ENCODE assay signal across 8 mouse cellular contexts in the genomic region with DNA sequence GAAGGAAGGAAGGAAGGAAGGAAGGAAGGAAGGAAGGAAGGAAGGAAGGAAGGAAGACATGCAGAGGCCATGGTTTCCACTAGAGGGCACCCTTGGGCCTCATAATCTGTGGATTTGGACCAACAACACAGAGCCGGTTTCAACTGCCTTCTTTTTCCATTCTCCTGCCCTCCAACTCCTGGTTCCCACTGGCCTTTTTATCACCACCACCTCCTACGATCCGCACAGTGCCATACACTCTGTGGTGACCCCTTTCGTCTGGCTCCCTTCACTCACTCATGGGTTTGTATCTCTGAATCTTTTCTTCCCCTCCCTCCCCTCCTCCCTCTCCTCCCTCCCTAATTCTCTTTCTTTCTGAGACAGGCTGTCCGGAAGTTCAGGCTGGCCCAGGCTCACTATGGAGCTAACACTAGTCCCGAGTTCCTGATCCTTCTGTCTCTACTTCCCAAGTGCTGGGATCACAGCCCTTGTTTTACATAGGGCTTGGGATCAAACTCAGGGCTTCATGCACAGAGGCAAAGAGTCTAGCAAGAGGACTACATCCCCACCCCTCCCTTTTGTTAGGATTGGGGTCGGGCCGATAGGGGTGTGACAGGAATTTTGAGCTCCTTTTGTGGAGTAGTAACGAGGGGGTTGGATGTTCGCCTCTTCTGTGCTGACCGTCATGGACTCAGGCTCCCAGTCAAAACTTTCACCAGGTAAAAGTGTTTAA. TPM values are rescaled to one million over a fixed set of nuclear protein-coding genes. Genes with fewer than 3 reads are reported as not detected.
DNase-seq lines count a peak whose midpoint lies in the region; ATAC-seq and TF ChIP-seq lines count a peak whose summit lies in the region.

No protein-coding gene starts in this region.

- H3K9me3 ChIP-seq in forebrain, embryonic 12.5 days, result no peaks in the 10 kb centered on the region
- H3K9me3 ChIP-seq in hindbrain, postnatal 0 days (ENCODE audit: low read length), result no peaks in the 10 kb centered on the region
- H3K9me3 ChIP-seq in limb, embryonic 13.5 days, result no peaks in the 10 kb centered on the region

- whole genome bisulfite sequencing in bone marrow, adult 2 months, result 70% methylated on average over 11 of the region's 11 CpGs
- WGBS in forebrain, embryonic 12.5 days, result 14% methylated on average over 11 of the region's 11 CpGs
- WGBS in hindbrain, postnatal 0 days, result 21% methylated on average over 11 of the region's 11 CpGs
- 34% methylated on average over 11 of the region's 11 CpGs for WGBS in limb, embryonic 13.5 days

- no peaks in the 10 kb centered on the region for H3K27me3 ChIP-seq in testis, adult 2 months (ENCODE audit: control insufficient read depth, insufficient read depth, low read length)
- H3K27me3 ChIP-seq in forebrain, embryonic 12.5 days, result peaks cover 9% of the 10 kb centered on the region
- H3K27me3 ChIP-seq in hindbrain, postnatal 0 days (ENCODE audit: insufficient read depth, low read length), result no peaks in the 10 kb centered on the region
- H3K27me3 ChIP-seq in limb, embryonic 13.5 days, result no peaks in the 10 kb centered on the region; the same call in 1 of the 2 replicates

- TF ChIP-seq CTCF in testis, adult 2 months (IDR thresholded peaks at IDR 0.05; ENCODE audit: control insufficient read depth, insufficient read depth, insufficient replicate concordance, low read depth, low read length), result peak; percentile 50; the same call in 1 of the 2 replicates
- peak; percentile 46; the same call in 1 of the 2 replicates for TF ChIP-seq CTCF in bone marrow, adult 2 months (IDR thresholded peaks at IDR 0.05; ENCODE audit: control insufficient read depth, insufficient read depth, low read length)
- TF ChIP-seq CTCF in hindbrain, postnatal 0 days (IDR thresholded peaks at IDR 0.05; ENCODE audit: low read depth), result peak; percentile 87

- H3K4me1 ChIP-seq in testis, adult 2 months (ENCODE audit: control insufficient read depth, insufficient read depth, low read length), result peaks cover 5% of the 10 kb centered on the region
- no peaks in the 10 kb centered on the region; the same call in 1 of the 2 replicates for H3K4me1 ChIP-seq in bone marrow, adult 2 months (ENCODE audit: control insufficient read depth, insufficient read depth, low read length)
- peaks cover 23% of the 10 kb centered on the region for H3K4me1 ChIP-seq in forebrain, embryonic 12.5 days
- H3K4me1 ChIP-seq in hindbrain, postnatal 0 days (ENCODE audit: insufficient read depth, low read length), result no peaks in the 10 kb centered on the region
- H3K4me1 ChIP-seq in limb, embryonic 13.5 days, result peaks cover 9% of the 10 kb centered on the region; the same call in 1 of the 2 replicates

- no peak overlapping the region for H3K27ac ChIP-seq in testis, adult 2 months (ENCODE audit: control insufficient read depth, insufficient read depth, low read depth, low read length)
- H3K27ac ChIP-seq in bone marrow, adult 2 months (ENCODE audit: control insufficient read depth, insufficient read depth, low read depth, low read length, poor library complexity), result no peak overlapping the region
- 0 out of 2 replicates have a peak overlapping the region, but pooled peaks have one; percentile 15 for H3K27ac ChIP-seq in forebrain, embryonic 12.5 days
- H3K27ac ChIP-seq in hindbrain, postnatal 0 days, result peak overlapping the region; percentile 65
- no peak overlapping the region for H3K27ac ChIP-seq in limb, embryonic 13.5 days

- H3K4me3 ChIP-seq in testis, adult 2 months (ENCODE audit: control insufficient read depth, low read depth, low read length), result no peak overlapping the region
- H3K4me3 ChIP-seq in bone marrow, adult 2 months (replicated peaks; ENCODE audit: control insufficient read depth, low read depth, low read length), result no peak overlapping the region
- H3K4me3 ChIP-seq in forebrain, embryonic 12.5 days (replicated peaks), result no peak overlapping the region
- no peak overlapping the region for H3K4me3 ChIP-seq in hindbrain, postnatal 0 days (ENCODE audit: low read length)
- no peak overlapping the region for H3K4me3 ChIP-seq in limb, embryonic 13.5 days

- DNase-seq in testis, postnatal 14 days (ENCODE audit: low spot score), result no peak
- DNase-seq in hindbrain, postnatal 0 days (ENCODE audit: low spot score), result peak; percentile 82
- DNase-seq in retina, adult 2 months (ENCODE audit: low read depth, low spot score), result peak; percentile 45

- peak overlapping the region; percentile 17 for H3K4me2 ChIP-seq in forebrain, embryonic 12.5 days
- no peak overlapping the region for H3K4me2 ChIP-seq in hindbrain, postnatal 0 days (ENCODE audit: low read depth, low read length)
- H3K4me2 ChIP-seq in limb, embryonic 13.5 days (replicated peaks), result no peak overlapping the region

- TF ChIP-seq POLR2A in testis, adult 2 months (IDR thresholded peaks at IDR 0.05; ENCODE audit: control insufficient read depth, low read depth, low read length), result no peak
- TF ChIP-seq POLR2A in bone marrow, adult 2 months (IDR thresholded peaks at IDR 0.05; ENCODE audit: borderline replicate concordance, control insufficient read depth, low read depth, low read length), result no peak

- no peaks in the 10 kb centered on the region; the same call in 1 of the 2 replicates for H3K36me3 ChIP-seq in testis, adult 2 months (ENCODE audit: control insufficient read depth, insufficient read depth, low read length)
- no peaks in the 10 kb centered on the region for H3K36me3 ChIP-seq in forebrain, embryonic 12.5 days (replicated peaks)
- H3K36me3 ChIP-seq in hindbrain, postnatal 0 days (ENCODE audit: insufficient read depth, low read length), result no peaks in the 10 kb centered on the region
- H3K36me3 ChIP-seq in limb, embryonic 13.5 days, result no peaks in the 10 kb centered on the region

- peak; percentile 62; the same call in 1 of the 2 replicates for ATAC-seq in forebrain, embryonic 12.5 days (ENCODE audit: low FRiP score)
- peak; percentile 75 for ATAC-seq in hindbrain, postnatal 0 days
- no peak for ATAC-seq in limb, embryonic 13.5 days (ENCODE audit: low FRiP score, low read depth)
- ATAC-seq in megakaryocyte-erythroid progenitor cell, adult 5-6 weeks (replicated peaks; ENCODE audit: low FRiP score, low TSS enrichment, poor library complexity, severe bottlenecking), result no peak; the same call in 1 of the 2 replicates

- H3K9ac ChIP-seq in forebrain, embryonic 12.5 days, result no peak overlapping the region
- H3K9ac ChIP-seq in hindbrain, postnatal 0 days (replicated peaks; ENCODE audit: low read length), result peak overlapping the region; percentile 28; the same call in 1 of the 2 replicates
- peak overlapping the region; percentile 13; the same call in 1 of the 2 replicates for H3K9ac ChIP-seq in limb, embryonic 13.5 days

RNA-seq across cellular contexts. Expression of gene Dnaic2, which starts 9.9 kb away (rescaled TPM):
- polyA plus RNA-seq in testis, adult 2 months (2012; rRNA removed), result 57.5 and 61.2 TPM in 2 replicates
- not detected in 2 replicates for polyA plus RNA-seq in bone marrow, adult 2 months (2011; ENCODE audit: insufficient read depth, insufficient read length, low replicate concordance, missing spikeins)
- polyA plus RNA-seq in forebrain, embryonic 12.5 days (2016; fragmentation: Nextera tagmentation; extraction: Ambion mirVana), result 1.9 and 2.0 TPM in 2 replicates
- total RNA-seq in hindbrain, postnatal 0 days (2014; rRNA removed), result 5.1 and 5.8 TPM in 2 replicates
- polyA plus RNA-seq in hindbrain, postnatal 0 days (2015; fragmentation: Nextera tagmentation; extraction: Ambion mirVana), result 3.1 and 3.2 TPM in 2 replicates
- polyA plus RNA-seq in limb, embryonic 13.5 days (2015; fragmentation: Nextera tagmentation; extraction: Ambion mirVana), result 0.83 and 0.95 TPM in 2 replicates
- not detected in 2 replicates for total RNA-seq in megakaryocyte-erythroid progenitor cell, adult 5-6 weeks (2014; fragmentation: Nextera tagmentation)
- not detected in 2 replicates for total RNA-seq in megakaryocyte-erythroid progenitor cell, adult 5-6 weeks (2017)

RNA-seq across cellular contexts. Expression of gene Kif19a, which starts 28.1 kb away (rescaled TPM):
- 19.3 and 19.6 TPM in 2 replicates for polyA plus RNA-seq in testis, adult 2 months (2012; rRNA removed)
- polyA plus RNA-seq in bone marrow, adult 2 months (2011; ENCODE audit: insufficient read depth, insufficient read length, low replicate concordance, missing spikeins), result 0.84 and 6.3 TPM in 2 replicates
- 0.80 and 1.4 TPM in 2 replicates for polyA plus RNA-seq in forebrain, embryonic 12.5 days (2016; fragmentation: Nextera tagmentation; extraction: Ambion mirVana)
- total RNA-seq in hindbrain, postnatal 0 days (2014; rRNA removed), result 7.4 and 13.5 TPM in 2 replicates
- 0.99 and 1.6 TPM in 2 replicates for polyA plus RNA-seq in hindbrain, postnatal 0 days (2015; fragmentation: Nextera tagmentation; extraction: Ambion mirVana)
- polyA plus RNA-seq in limb, embryonic 13.5 days (2015; fragmentation: Nextera tagmentation; extraction: Ambion mirVana), result 0.09 and 0.23 TPM in 2 replicates
- total RNA-seq in megakaryocyte-erythroid progenitor cell, adult 5-6 weeks (2014; fragmentation: Nextera tagmentation), result not detected in 2 replicates
- total RNA-seq in megakaryocyte-erythroid progenitor cell, adult 5-6 weeks (2017), result not detected in 2 replicates

RNA-seq across cellular contexts. Expression of gene Btbd17, which starts 58.7 kb away (rescaled TPM):
- polyA plus RNA-seq in testis, adult 2 months (2012; rRNA removed), result 0.31 and 0.42 TPM in 2 replicates
- polyA plus RNA-seq in bone marrow, adult 2 months (2011; ENCODE audit: insufficient read depth, insufficient read length, low replicate concordance, missing spikeins), result not detected in 2 replicates
- 41.6 and 44.8 TPM in 2 replicates for polyA plus RNA-seq in forebrain, embryonic 12.5 days (2016; fragmentation: Nextera tagmentation; extraction: Ambion mirVana)
- total RNA-seq in hindbrain, postnatal 0 days (2014; rRNA removed), result 84.6 and 94.0 TPM in 2 replicates
- 30.4 and 31.1 TPM in 2 replicates for polyA plus RNA-seq in hindbrain, postnatal 0 days (2015; fragmentation: Nextera tagmentation; extraction: Ambion mirVana)
- 1.7 TPM in 2 replicates for polyA plus RNA-seq in limb, embryonic 13.5 days (2015; fragmentation: Nextera tagmentation; extraction: Ambion mirVana)
- total RNA-seq in megakaryocyte-erythroid progenitor cell, adult 5-6 weeks (2014; fragmentation: Nextera tagmentation), result not detected in 2 replicates
- total RNA-seq in megakaryocyte-erythroid progenitor cell, adult 5-6 weeks (2017), result not detected in 2 replicates

Comparison
In these comparisons a context has a peak if more than half of its experiments do, and no peak if none do; other contexts are left out.
1. H3K27ac ChIP-seq: peak in forebrain, embryonic 12.5 days (single experiment) and hindbrain, postnatal 0 days (single experiment); none in testis, adult 2 months (single experiment), bone marrow, adult 2 months (single experiment) and limb, embryonic 13.5 days (single experiment).
2. ATAC-seq: peak in forebrain, embryonic 12.5 days (single experiment) and hindbrain, postnatal 0 days (single experiment); none in limb, embryonic 13.5 days (single experiment) and megakaryocyte-erythroid progenitor cell, adult 5-6 weeks (single experiment).
3. RNA of gene Dnaic2, which starts 9.9 kb away (polyA plus RNA-seq): 57.5 to 61.2 TPM in testis, adult 2 months; 3.1 to 3.2 TPM in hindbrain, postnatal 0 days, 1.9 to 2.0 TPM in forebrain, embryonic 12.5 days, 0.83 to 0.95 TPM in limb, embryonic 13.5 days and not detected in bone marrow, adult 2 months; every median in the first group is over 10 times any median in the second.
4. RNA of gene Btbd17, which starts 58.7 kb away (polyA plus RNA-seq): 41.6 to 44.8 TPM in forebrain, embryonic 12.5 days and 30.4 to 31.1 TPM in hindbrain, postnatal 0 days; 1.7 TPM in limb, embryonic 13.5 days, 0.31 to 0.42 TPM in testis, adult 2 months and not detected in bone marrow, adult 2 months; every median in the first group is over 10 times any median in the second.
5. Peak in every context shown above with its lines, with median percentiles within 50 percentile points of each other: CTCF ChIP-seq.